Mouse (Mus musculus): ENCODE results near the gene Barx2. TPM values are rescaled to one million over a fixed set of nuclear protein-coding genes. Genes with fewer than 3 reads are reported as not detected.

The Barx2 gene
- polyA plus RNA-seq, 1 experiment from 2014 or later, result 5.5 TPM

DNA sequence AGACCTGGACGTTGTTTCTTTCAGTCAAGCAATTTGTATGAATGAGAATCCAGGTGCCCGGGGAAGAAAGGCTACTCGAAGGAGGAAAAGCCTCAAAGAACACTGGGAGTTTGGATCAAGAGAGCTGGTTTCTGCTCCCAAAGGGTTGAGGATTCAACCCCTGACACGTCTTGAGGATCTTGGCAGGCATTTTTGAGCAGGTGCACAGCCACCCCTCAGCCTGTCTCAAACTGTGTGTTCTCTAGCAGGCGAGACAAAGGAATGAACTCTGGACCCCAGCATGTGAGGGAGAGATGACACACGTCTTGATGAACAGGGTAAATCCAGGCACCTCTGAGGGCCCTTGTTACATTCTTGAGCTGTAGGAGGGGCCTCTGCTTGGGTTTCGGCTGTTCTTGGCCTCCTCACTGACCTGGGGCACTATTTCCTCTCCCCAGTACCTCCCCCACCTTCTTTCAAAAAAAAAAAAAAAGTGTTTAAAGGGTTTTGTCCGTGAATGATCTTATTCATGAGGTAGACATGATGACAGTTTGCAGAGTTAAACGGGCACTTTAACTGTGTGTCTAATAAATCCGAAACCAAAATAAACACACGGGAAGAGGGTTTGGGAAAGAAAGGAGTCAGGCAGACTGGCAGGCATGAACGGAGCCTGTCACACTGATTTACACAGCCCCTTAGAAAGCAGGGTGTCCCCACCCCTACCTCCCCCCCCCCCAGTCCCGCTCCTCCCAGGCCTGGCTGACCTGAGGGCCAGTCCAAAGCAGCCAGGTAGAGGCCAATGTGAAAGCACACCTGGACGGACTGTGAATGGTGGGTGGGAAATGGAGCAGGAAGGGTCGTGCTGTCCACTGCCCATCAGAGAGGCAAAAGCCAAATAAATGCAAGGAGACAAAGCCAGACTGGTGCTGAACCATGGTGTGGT lies 73.9 kb downstream of the Barx2 start:
- ATAC-seq (ENCODE audit: low read depth), result peak; percentile 45
- WGBS, result 29% methylated on average over 15 of the region's 15 CpGs
- peak; percentile 62 for DNase-seq (ENCODE audit: low spot score)
- Histone ChIP-seq H3K9me3 (ENCODE audit: control insufficient read depth, low read length) (no peaks in the 10 kb centered on the region), H3K9ac (ENCODE audit: low read depth, low read length) (no peak overlapping the region), H3K27ac (replicated peaks; ENCODE audit: low read depth, low read length) (peak overlapping the region; percentile 6; the same call in 1 of the 2 replicates), H3K4me3 (ENCODE audit: low read depth, low read length) (no peak overlapping the region), H3K4me1 (ENCODE audit: control insufficient read depth, insufficient read depth, low read length) (0 out of 2 replicates have a peak, but pooled peaks cover 10% of the 10 kb centered on the region), H3K4me2 (ENCODE audit: low read depth, low read length) (no peak overlapping the region), H3K27me3 (replicated peaks; ENCODE audit: control insufficient read depth, insufficient read depth, low read length) (no peaks in the 10 kb centered on the region), H3K36me3 (ENCODE audit: control insufficient read depth, insufficient read depth, low read length) (no peaks in the 10 kb centered on the region)

DNA sequence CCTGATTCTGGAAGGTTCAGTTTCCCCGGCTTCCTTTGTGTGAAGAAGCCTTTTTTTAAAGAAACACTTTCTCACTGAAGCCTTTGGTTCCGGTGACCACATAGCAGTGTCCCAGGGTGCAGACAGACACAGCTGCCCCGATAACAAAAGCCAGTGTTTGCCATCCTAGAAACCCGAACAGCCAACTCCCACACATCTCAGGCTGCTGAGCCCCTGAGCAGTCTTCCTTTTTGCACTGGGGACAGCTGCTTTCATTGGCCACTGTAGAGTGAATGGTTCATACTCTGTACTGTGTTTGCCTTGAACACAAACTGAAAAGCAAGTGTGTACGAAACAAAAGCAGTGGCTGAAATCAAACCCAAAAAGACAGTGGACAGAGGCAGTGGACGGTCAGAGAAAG lies 75.2 kb downstream of the Barx2 start:
- no peak overlapping the region for H3K4me3 ChIP-seq (ENCODE audit: low read depth, low read length)
- no peak overlapping the region for H3K4me2 ChIP-seq (ENCODE audit: low read depth, low read length)
- no peaks in the 10 kb centered on the region for H3K36me3 ChIP-seq (ENCODE audit: control insufficient read depth, insufficient read depth, low read length)
- H3K9me3 ChIP-seq (ENCODE audit: control insufficient read depth, low read length), result no peaks in the 10 kb centered on the region
- DNase-seq (ENCODE audit: low spot score) (no peak), ATAC-seq (ENCODE audit: low read depth) (no peak; the same call in 1 of the 2 replicates)
- H3K9ac ChIP-seq (ENCODE audit: low read depth, low read length), result no peak overlapping the region
- no peaks in the 10 kb centered on the region for H3K27me3 ChIP-seq (replicated peaks; ENCODE audit: control insufficient read depth, insufficient read depth, low read length)
- 0 out of 2 replicates have a peak, but pooled peaks cover 10% of the 10 kb centered on the region for H3K4me1 ChIP-seq (ENCODE audit: control insufficient read depth, insufficient read depth, low read length)
- WGBS, result 57% methylated on average over 6 of the region's 6 CpGs
- H3K27ac ChIP-seq (replicated peaks; ENCODE audit: low read depth, low read length), result no peak overlapping the region

DNA sequence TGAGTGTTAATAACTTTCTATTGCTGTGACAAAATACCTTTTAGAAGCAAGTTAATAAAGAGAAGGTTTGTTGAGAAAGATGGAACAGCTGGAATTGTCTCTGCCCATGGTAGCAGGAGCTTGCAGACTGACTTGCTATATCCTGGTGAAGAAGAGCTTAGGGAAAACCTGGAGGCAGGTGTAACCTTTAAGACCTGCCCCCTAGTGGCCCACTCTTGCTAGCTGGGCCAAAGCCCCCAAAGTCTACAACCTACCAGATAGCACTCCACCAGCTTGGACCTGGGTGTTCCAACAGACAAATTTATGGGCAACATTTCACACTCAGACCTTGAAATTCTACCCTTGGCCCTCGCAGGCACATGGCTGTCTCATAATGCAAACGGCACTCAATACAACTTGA lies 104.5 kb downstream of the Barx2 start:
- no peak for DNase-seq (ENCODE audit: low spot score)
- no peaks in the 10 kb centered on the region for H3K4me1 ChIP-seq (ENCODE audit: control insufficient read depth, insufficient read depth, low read length)
- 85% methylated on average over 2 of the region's 2 CpGs for WGBS

DNA sequence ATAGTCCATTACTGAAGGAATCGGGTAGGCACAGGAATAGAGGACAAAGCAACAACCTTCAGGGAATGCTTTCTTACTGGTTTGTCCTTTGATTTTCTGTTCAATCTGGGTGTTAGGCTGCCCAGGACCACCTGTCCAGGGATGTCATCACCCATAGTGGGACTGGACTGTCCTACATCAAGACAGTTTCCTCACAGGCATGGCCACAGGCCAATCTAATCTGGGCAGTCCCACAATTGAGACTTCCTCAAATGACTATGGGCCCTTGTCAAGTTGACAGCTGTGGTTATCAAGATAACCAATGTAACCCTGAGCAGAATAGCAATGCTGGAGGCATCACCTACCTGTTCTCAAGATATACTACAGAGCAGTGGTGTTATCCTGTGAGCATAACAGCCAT lies 110.6 kb downstream of the Barx2 start:
- no peak overlapping the region for H3K27ac ChIP-seq (replicated peaks; ENCODE audit: low read depth, low read length)
- no peak overlapping the region for H3K9ac ChIP-seq (ENCODE audit: low read depth, low read length)
- no peaks in the 10 kb centered on the region for H3K9me3 ChIP-seq (ENCODE audit: control insufficient read depth, low read length)
- H3K4me3 ChIP-seq (ENCODE audit: low read depth, low read length), result no peak overlapping the region
- H3K27me3 ChIP-seq (replicated peaks; ENCODE audit: control insufficient read depth, insufficient read depth, low read length), result no peaks in the 10 kb centered on the region
- DNase-seq (ENCODE audit: low spot score) (no peak), ATAC-seq (ENCODE audit: low read depth) (no peak)
- no peak overlapping the region for H3K4me2 ChIP-seq (ENCODE audit: low read depth, low read length)
- no peaks in the 10 kb centered on the region for H3K4me1 ChIP-seq (ENCODE audit: control insufficient read depth, insufficient read depth, low read length)
- 94% methylated on average over 1 of the region's 1 CpGs for WGBS
- H3K36me3 ChIP-seq (ENCODE audit: control insufficient read depth, insufficient read depth, low read length), result no peaks in the 10 kb centered on the region

More for the DNA sequence above, 104.5 kb downstream of the Barx2 start:
- H3K9me3 ChIP-seq (ENCODE audit: control insufficient read depth, low read length), result no peaks in the 10 kb centered on the region
- no peak overlapping the region for H3K4me3 ChIP-seq (ENCODE audit: low read depth, low read length)
- no peak overlapping the region for H3K4me2 ChIP-seq (ENCODE audit: low read depth, low read length)
- H3K36me3 ChIP-seq (ENCODE audit: control insufficient read depth, insufficient read depth, low read length), result no peaks in the 10 kb centered on the region
- ATAC-seq (ENCODE audit: low read depth), result no peak
- no peaks in the 10 kb centered on the region for H3K27me3 ChIP-seq (replicated peaks; ENCODE audit: control insufficient read depth, insufficient read depth, low read length)
- no peak overlapping the region for H3K27ac ChIP-seq (replicated peaks; ENCODE audit: low read depth, low read length)
- H3K9ac ChIP-seq (ENCODE audit: low read depth, low read length), result no peak overlapping the region

Other genes with a start within 250 kb of the Barx2 start
- 10.9 and 11.5 TPM in 2 replicates for gene Arhgap32, start 202.7 kb upstream of the Barx2 start, polyA plus RNA-seq (2014; fragmentation: Nextera tagmentation; extraction: Ambion mirVana)